Mouse (Mus musculus) embryonic facial prominence, embryonic 10.5 days (tissue): Measurements from ENCODE around the gene Hbq1b. TPM values are rescaled to one million over a fixed set of nuclear protein-coding genes. Genes with fewer than 3 reads are reported as not detected.
A peak's percentile ranks its signal among the peaks of the same experiment; 100 is the strongest.
"Not testable (repeated sequence)": the region's sequence is repeated elsewhere in the genome, so short reads cannot be mapped to it uniquely, and the experiment has no call there.

ENCODE experiments used
- DNase-seq: peaks from one replicate; pipeline ENCODE4 v3.0.0-alpha.2; 2017; ENCODE audit warnings: low spot score
- H3K27ac ChIP-seq: fragments of 300-500 bp; sonication (generic); replicated peaks from 2 replicates; pipeline ENCODE4 v1.5.1; 2016; ENCODE audit warnings: mild to moderate bottlenecking
- H3K27me3 ChIP-seq: fragments of 300-500 bp; sonication (generic); replicated peaks from 2 replicates; pipeline ENCODE4 v1.6.1; 2016; ENCODE audit warnings: low read depth, mild to moderate bottlenecking; ENCODE audit not compliant: poor library complexity, severe bottlenecking
- H3K36me3 ChIP-seq: fragments of 300-500 bp; sonication (generic); replicated peaks from 2 replicates; pipeline ENCODE4 v1.6.1; 2016; ENCODE audit warnings: mild to moderate bottlenecking, moderate library complexity
- H3K4me1 ChIP-seq: fragments of 300-500 bp; sonication (generic); 2 replicates; pipeline ENCODE4 v1.6.1; 2016
- H3K4me3 ChIP-seq: fragments of 300-500 bp; sonication (generic); 2 replicates; pipeline ENCODE4 v1.5.1; 2016; ENCODE audit warnings: mild to moderate bottlenecking, moderate library complexity
- H3K9me3 ChIP-seq: fragments of 300-500 bp; sonication (generic); 2 replicates; pipeline ENCODE4 v1.6.1; 2016; ENCODE audit warnings: mild to moderate bottlenecking
- WGBS: fragments of 180-500 bp; shearing (Covaris S2); methylation state at CpG from one replicate; pipeline ENCODE4 v1.1.7; 2016; 5-methylcytosine and 5-hydroxymethylcytosine counted together
- polyA plus RNA-seq: library from polyadenylated mRNA; unstranded; fragments of >200 nt; fragmentation: Nextera tagmentation; extraction: Ambion mirVana; gene quantifications from 2 replicates; pipeline ENCODE4 v1.2.1, GENCODE M21; 2016

Gene Hbq1b
- 3.9 and 6.1 TPM in 2 replicates for polyA plus RNA-seq

- not testable (repeated sequence) for H3K4me1 ChIP-seq, H3K36me3 ChIP-seq, H3K9me3 ChIP-seq, H3K27ac ChIP-seq
- Histone ChIP-seq H3K27me3 (peaks cover 19% of the 10 kb centered on the region), H3K4me3 (peak within 1 kb of the TSS; percentile 45)
- WGBS = 20% methylated on average over 33 of the region's 33 CpGs
- DNase-seq = peak; percentile 72
Measured at GRCm38 (mm10) chr11:32286695-32287492, at the start of gene Hbq1b. Hbq1b (plus strand) TSS chr11:32286965.

GRCm38 (mm10) chr11:32237411-32237795 is 49.4 kb upstream of the Hbq1b start:
- Histone ChIP-seq H3K36me3 (peaks cover 97% of the 10 kb centered on the region), H3K27me3 (no peaks in the 10 kb centered on the region), H3K4me1 (0 out of 2 replicates have a peak, but pooled peaks cover 6% of the 10 kb centered on the region), H3K27ac (no peak overlapping the region), H3K4me3 (no peak overlapping the region), H3K9me3 (no peaks in the 10 kb centered on the region)
- WGBS = 91% methylated on average over 3 of the region's 3 CpGs
- no peak for DNase-seq

DNA sequence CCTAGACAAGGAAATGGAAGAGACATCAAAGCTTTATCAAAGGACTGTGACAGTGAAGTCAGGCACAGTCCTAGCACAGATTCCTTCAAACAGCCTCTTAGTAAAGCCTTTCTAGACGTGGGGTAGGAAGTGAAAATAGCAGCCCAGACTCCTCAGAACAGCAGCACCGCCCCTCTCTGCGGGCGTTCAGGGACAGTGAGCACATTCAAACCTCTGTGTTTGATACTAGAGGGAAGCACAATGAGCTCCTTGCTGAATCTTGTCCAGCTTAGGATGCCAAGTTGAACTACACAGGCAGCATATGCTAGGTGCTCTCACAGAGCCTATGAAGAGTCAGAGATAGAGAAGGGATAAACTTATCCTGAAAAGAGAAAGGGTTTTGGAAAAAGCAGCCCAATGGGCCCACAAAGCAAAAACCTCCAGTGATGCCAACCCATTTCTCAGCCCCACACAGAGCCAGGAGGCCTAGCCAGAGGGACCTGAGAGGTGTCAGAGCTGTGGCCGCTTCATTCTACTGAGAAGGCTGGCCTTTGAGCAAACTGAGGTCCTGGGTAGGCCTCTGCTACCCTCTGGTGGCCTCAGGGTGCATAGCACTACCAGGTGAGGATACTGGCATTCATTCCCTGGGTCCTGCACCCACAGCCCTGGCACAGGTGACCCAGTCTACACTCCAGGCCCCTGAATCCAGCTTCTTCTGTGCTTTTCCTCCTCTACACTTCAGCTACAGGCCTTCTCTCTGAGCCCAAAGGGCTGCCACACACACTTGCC is 48.5 kb upstream of the Hbq1b start:
- no peaks in the 10 kb centered on the region for H3K9me3 ChIP-seq
- H3K4me3 ChIP-seq = no peak overlapping the region
- H3K27ac ChIP-seq = no peak overlapping the region
- 70% methylated on average over 5 of the region's 5 CpGs for WGBS
- peaks cover 97% of the 10 kb centered on the region for H3K36me3 ChIP-seq
- no peaks in the 10 kb centered on the region for H3K27me3 ChIP-seq
- DNase-seq = peak; percentile 70
- 0 out of 2 replicates have a peak, but pooled peaks cover 2% of the 10 kb centered on the region for H3K4me1 ChIP-seq

- no peaks in the 10 kb centered on the region for H3K9me3 ChIP-seq
- H3K27ac ChIP-seq = no peak overlapping the region
- no peak overlapping the region for H3K4me3 ChIP-seq
- H3K36me3 ChIP-seq = peaks cover 95% of the 10 kb centered on the region
- no peaks in the 10 kb centered on the region for H3K27me3 ChIP-seq
- no peak for DNase-seq
- peaks cover 16% of the 10 kb centered on the region for H3K4me1 ChIP-seq
Measured at GRCm38 (mm10) chr11:32241391-32241790, 45.4 kb upstream of the Hbq1b start.

DNA sequence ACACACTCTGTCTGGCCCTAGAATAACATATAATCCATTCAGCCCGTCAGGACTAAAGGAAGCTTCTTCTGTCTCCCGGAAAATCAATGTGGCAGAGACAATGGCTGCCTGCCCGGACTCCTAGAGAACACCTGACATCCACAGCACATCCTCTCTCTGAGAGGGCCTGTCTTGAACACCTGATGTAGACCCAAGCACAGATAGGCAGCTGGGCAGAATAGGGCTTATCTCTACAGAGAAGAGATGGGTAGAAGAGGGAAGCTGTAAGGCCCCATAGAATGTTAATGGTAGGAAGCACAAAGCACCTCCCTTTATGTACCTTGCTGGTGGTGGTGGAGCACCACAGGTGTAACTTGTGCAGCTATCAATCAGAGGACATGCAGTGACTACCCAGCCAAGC is 44.6 kb upstream of the Hbq1b start:
- no peaks in the 10 kb centered on the region for H3K9me3 ChIP-seq
- no peak overlapping the region for H3K4me3 ChIP-seq
- H3K27me3 ChIP-seq = no peaks in the 10 kb centered on the region
- peaks cover 14% of the 10 kb centered on the region for H3K4me1 ChIP-seq
- WGBS = 90% methylated on average over 3 of the region's 3 CpGs
- H3K27ac ChIP-seq = no peak overlapping the region
- peaks cover 95% of the 10 kb centered on the region for H3K36me3 ChIP-seq
- no peak for DNase-seq

- Histone ChIP-seq H3K9me3 (no peaks in the 10 kb centered on the region), H3K36me3 (peaks cover 96% of the 10 kb centered on the region), H3K4me1 (peaks cover 14% of the 10 kb centered on the region), H3K27ac (0 out of 2 replicates have a peak overlapping the region, but pooled peaks have one; percentile 40), H3K4me3 (no peak overlapping the region), H3K27me3 (no peaks in the 10 kb centered on the region)
- no peak for DNase-seq
- WGBS = 54% methylated on average over 7 of the region's 7 CpGs
Measured at GRCm38 (mm10) chr11:32243205-32243955, 43.4 kb upstream of the Hbq1b start.

- Histone ChIP-seq H3K36me3 (peaks cover 93% of the 10 kb centered on the region), H3K9me3 (no peaks in the 10 kb centered on the region), H3K4me1 (peaks cover 14% of the 10 kb centered on the region), H3K27ac (0 out of 2 replicates have a peak overlapping the region, but pooled peaks have one; percentile 40), H3K27me3 (no peaks in the 10 kb centered on the region), H3K4me3 (no peak overlapping the region)
- WGBS = 63% methylated on average over 3 of the region's 3 CpGs
- no peak for DNase-seq
Measured at GRCm38 (mm10) chr11:32244064-32244463, 42.7 kb upstream of the Hbq1b start.

DNA sequence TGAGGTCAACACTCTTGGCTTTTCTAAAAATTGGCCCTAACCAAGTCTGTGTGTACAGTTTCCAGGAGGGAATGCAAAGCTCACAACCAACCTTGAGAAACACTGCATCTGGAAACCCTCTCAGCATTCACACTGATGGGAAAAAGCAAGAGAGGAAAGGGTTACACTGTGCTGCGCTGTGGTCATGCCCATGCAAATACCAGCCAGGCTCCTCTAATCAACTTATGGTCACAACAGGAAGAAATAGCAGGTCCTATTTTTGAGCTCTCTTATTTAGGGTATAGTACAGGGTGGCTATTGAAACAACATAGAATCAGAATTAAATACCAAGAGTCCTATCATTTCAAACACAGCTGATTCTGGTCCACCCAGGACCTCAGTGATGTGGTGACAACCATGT is 42.1 kb upstream of the Hbq1b start:
- peaks cover 14% of the 10 kb centered on the region for H3K4me1 ChIP-seq
- 85% methylated on average over 1 of the region's 1 CpGs for WGBS
- no peak overlapping the region for H3K4me3 ChIP-seq
- no peaks in the 10 kb centered on the region for H3K9me3 ChIP-seq
- H3K27me3 ChIP-seq = no peaks in the 10 kb centered on the region
- 0 out of 2 replicates have a peak overlapping the region, but pooled peaks have one; percentile 40 for H3K27ac ChIP-seq
- peaks cover 95% of the 10 kb centered on the region for H3K36me3 ChIP-seq
- DNase-seq = no peak

DNA sequence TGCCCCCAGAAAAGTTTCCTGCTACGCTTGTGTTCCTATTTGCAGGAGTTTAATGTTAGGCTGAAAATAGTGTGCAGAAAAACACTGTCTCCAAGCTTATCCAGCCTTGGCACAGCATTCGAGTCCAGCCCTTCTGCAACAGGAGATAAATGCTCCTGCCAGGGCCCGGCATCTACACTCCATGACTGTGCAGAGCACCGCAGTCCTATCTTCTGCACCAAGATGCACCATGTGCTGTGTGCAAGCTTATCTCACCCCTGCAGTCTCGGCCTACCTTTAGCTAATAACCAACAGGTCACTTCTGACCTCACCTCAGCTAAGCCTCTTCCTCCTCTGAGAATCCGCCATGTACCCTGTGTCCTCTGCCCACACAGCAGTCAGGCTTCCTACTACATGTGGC is 41.2 kb upstream of the Hbq1b start:
- 91% methylated on average over 6 of the region's 6 CpGs for WGBS
- DNase-seq = no peak
- peaks cover 14% of the 10 kb centered on the region for H3K4me1 ChIP-seq
- H3K9me3 ChIP-seq = no peaks in the 10 kb centered on the region
- H3K27me3 ChIP-seq = no peaks in the 10 kb centered on the region
- peaks cover 95% of the 10 kb centered on the region for H3K36me3 ChIP-seq
- no peak overlapping the region for H3K4me3 ChIP-seq
- no peak overlapping the region for H3K27ac ChIP-seq

DNA sequence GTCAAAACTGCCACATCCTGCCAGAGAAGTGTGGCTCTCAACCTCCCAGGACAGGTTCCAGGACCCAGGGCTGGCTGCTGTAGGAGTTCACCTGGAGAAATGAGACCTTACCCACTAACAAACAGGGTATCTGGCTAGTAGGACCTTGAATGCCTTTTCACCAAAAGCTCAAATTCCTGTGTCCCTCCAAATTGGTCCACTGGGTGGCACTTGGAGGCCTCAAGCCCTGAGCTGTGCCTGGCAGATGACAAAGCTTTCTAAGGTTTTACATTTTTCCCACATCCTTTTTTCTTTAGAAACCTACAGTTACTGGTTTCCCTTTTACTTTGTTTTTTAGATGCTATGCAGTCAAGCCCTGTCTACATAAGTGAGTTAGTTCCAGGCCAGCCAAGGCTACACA is 39.7 kb upstream of the Hbq1b start:
- Histone ChIP-seq H3K27ac (no peak overlapping the region), H3K36me3 (peaks cover 94% of the 10 kb centered on the region), H3K27me3 (no peaks in the 10 kb centered on the region), H3K4me1 (peaks cover 14% of the 10 kb centered on the region), H3K4me3 (no peak overlapping the region), H3K9me3 (no peaks in the 10 kb centered on the region)
- DNase-seq = no peak

GRCm38 (mm10) chr11:32248350-32248749 is 38.4 kb upstream of the Hbq1b start:
- Histone ChIP-seq H3K4me3 (no peak overlapping the region), H3K27me3 (no peaks in the 10 kb centered on the region), H3K9me3 (no peaks in the 10 kb centered on the region), H3K4me1 (peaks cover 13% of the 10 kb centered on the region), H3K36me3 (peaks cover 94% of the 10 kb centered on the region), H3K27ac (no peak overlapping the region)
- 85% methylated on average over 3 of the region's 3 CpGs for WGBS
- no peak for DNase-seq
